Mouse (Mus musculus): ENCODE results near the gene Rarres1. TPM values are rescaled to one million over a fixed set of nuclear protein-coding genes. Genes with fewer than 3 reads are reported as not detected.

The Rarres1 gene
- total RNA-seq, 2 experiments from 2014 or later: 1.2 to 1.3 TPM

DNA sequence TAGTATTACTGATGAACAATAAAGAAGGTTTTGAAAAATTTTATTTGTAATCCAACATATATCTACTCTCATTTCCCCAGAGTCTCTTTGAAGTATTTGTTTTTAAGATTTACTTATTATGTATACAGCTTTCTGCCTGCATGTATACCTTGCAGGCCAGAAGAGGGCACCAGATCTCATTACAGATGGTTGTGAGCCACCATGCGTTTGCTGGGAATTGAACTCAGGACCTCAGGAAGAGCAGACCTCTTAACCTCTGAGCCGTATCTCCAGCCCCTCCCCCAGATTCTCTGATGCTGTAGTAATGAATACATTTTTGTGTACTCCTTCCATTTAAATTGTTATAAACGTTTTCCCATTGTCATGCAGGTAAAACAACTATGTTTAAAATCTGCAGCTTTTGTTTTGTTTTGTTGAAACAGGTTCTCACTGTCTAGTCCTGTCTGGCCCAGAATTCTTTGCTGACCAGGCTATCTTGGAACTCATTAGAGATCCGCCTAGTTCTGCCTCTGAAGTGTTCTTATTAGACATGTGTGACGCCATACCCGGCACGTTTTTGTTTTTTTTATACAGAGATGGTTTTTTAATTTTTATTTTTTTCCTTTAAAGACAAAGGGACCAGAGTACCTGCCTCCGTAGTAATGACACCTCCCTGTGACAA lies 85.9 kb downstream of the Rarres1 start:
- no peak for DNase-seq (ENCODE audit: low spot score in 2 of 2)

Other genes starting within 250 kb of the Rarres1 start
- gene Mlf1, start 141.4 kb downstream of the Rarres1 start, total RNA-seq (2021): 1 to 10 TPM in 1 of 2 experiments, under 1 TPM in 1; 0.61 to 2.0 TPM
- gene Gm17402, start 140.4 kb downstream of the Rarres1 start, total RNA-seq (2021): not detected
- 10 to 100 TPM; 52.1 to 57.7 TPM for gene Gfm1, start 85.4 kb downstream of the Rarres1 start, total RNA-seq (2021)
- 10 to 100 TPM; 45.4 to 49.6 TPM for gene Lxn, start 51.6 kb downstream of the Rarres1 start, total RNA-seq (2021)
- 10 to 100 TPM; 38.0 to 43.9 TPM for gene Mfsd1, start 67.2 kb upstream of the Rarres1 start, total RNA-seq (2021)